Comparison of ENCODE assay signal across 8 mouse cellular contexts in the genomic region with DNA sequence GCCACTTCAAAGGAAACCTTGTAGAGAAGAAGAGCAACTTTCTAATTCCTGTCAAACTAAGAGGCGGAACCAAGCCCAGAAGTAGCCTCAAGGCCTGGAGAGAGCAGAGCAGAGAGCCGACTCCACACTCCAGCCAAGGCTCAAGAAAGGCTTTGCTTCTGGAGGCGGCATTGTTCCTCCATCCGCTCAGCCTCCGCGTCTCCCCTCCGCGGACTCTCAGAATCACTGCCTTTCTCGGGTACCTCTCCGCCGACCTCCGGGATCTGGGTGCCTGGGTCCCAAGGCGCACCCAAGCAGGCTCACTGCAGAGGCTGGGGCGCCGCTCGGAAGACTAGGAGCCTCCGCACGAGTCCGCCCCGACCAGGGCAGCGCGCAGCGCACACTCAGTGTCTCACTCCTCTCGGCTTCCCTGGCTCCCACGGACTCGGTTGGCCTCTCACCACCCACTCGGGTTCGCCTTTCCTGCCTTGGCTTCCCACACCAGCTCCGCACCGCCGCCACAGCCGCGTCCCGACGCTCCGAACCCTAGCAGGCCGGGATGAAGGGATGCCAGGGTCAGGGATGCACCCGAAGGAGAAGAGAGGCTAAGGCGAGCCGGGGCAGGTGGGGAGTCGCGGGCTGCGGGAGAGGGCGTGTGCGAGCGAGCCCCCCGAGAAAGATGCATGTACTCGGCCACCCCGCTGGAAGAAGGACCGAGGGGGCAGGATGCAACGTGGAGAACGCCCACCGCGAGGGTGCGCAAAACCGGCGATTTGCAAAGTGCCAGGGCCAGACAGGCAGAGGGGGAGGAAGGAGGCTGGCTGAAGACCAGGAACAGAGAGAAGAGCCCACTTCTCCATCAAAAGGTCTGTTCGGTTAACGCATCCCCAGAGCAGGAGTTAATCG. TPM values are rescaled to one million over a fixed set of nuclear protein-coding genes. Genes with fewer than 3 reads are reported as not detected.
DNase-seq lines count a peak whose midpoint lies in the region; ATAC-seq lines count a peak whose summit lies in the region.

No protein-coding gene starts in this region.

- peak overlapping the region; percentile 82 for H3K9ac ChIP-seq in midbrain, embryonic 15.5 days

- no peaks in the 10 kb centered on the region for H3K36me3 ChIP-seq in midbrain, embryonic 15.5 days (replicated peaks)

- no peaks in the 10 kb centered on the region for H3K27me3 ChIP-seq in midbrain, embryonic 15.5 days (replicated peaks)

- peaks cover 12% of the 10 kb centered on the region; the same call in 1 of the 2 replicates for H3K4me1 ChIP-seq in midbrain, embryonic 15.5 days

- WGBS in midbrain, embryonic 15.5 days, result under 1% methylated on average over 60 of the region's 60 CpGs

- peak overlapping the region; percentile 72 for H3K4me3 ChIP-seq in midbrain, embryonic 15.5 days

- peak overlapping the region; percentile 91 for H3K27ac ChIP-seq in midbrain, embryonic 15.5 days

- ATAC-seq in midbrain, embryonic 15.5 days (replicated peaks), result peak; percentile 86
- ATAC-seq in granulocyte monocyte progenitor cell, adult 5-6 weeks (replicated peaks; ENCODE audit: poor library complexity, severe bottlenecking), result no peak; the same call in 1 of the 2 replicates

- H3K4me2 ChIP-seq in midbrain, embryonic 15.5 days, result peak overlapping the region; percentile 82

- DNase-seq in left cerebral cortex, adult 18-20 months (ENCODE audit: low spot score in 2 of 2), result peak; percentile 65 to 81
- DNase-seq in left cerebral cortex, adult 11 months (ENCODE audit: low spot score), result no peak
- peak; percentile 20 for DNase-seq in cerebellum, adult 9-11 months
- peak; percentile 35 for DNase-seq in forelimb bud, embryonic 11.5 days (ENCODE audit: low read depth, low spot score)
- peak; percentile 58 to 63 for DNase-seq in layer of hippocampus, postnatal 25 days (ENCODE audit: extremely low spot score in 1 of 2, low spot score in 1 of 2)
- DNase-seq in adipocyte (ENCODE audit: low spot score), result no peak

- H3K9me3 ChIP-seq in midbrain, embryonic 15.5 days, result no peaks in the 10 kb centered on the region

RNA-seq across cellular contexts. Expression of gene Nlgn1, which starts 0.8 kb away (rescaled TPM):
- total RNA-seq in left cerebral cortex, adult 18-20 months (2021), result 100 to 1,000 TPM in 1 of 2 experiments, 10 to 100 TPM in 1; 97.0 to 103 TPM
- 100 to 1,000 TPM in 1 of 2 experiments, 10 to 100 TPM in 1; 95.1 to 107 TPM for total RNA-seq in layer of hippocampus, postnatal 25 days (2021)
- polyA plus RNA-seq in midbrain, embryonic 15.5 days (2015; fragmentation: Nextera tagmentation; extraction: Ambion mirVana), result 27.7 and 33.9 TPM in 2 replicates
- not detected in 2 replicates for total RNA-seq in granulocyte monocyte progenitor cell, adult 5-6 weeks (2014; fragmentation: Nextera tagmentation)
- total RNA-seq in granulocyte monocyte progenitor cell, adult 5-6 weeks (2017), result not detected in 2 replicates

Comparison
In these comparisons a context has a peak if more than half of its experiments do, and no peak if none do; other contexts are left out.
1. DNase-seq: peak in left cerebral cortex, adult 18-20 months (2 of 2), cerebellum, adult 9-11 months (single experiment), forelimb bud, embryonic 11.5 days (single experiment) and layer of hippocampus, postnatal 25 days (2 of 2); none in left cerebral cortex, adult 11 months (single experiment) and adipocyte (single experiment).
2. RNA of gene Nlgn1, which starts 0.8 kb away (total RNA-seq): 95.1 to 107 TPM in layer of hippocampus, postnatal 25 days and 97.0 to 103 TPM in left cerebral cortex, adult 18-20 months; not detected in granulocyte monocyte progenitor cell, adult 5-6 weeks; every median in the first group is over 10 times any median in the second.